Mouse (Mus musculus) liver, postnatal 0 days (tissue): ENCODE results near the gene Mak.

ENCODE experiments used
- CTCF ChIP-seq: sonication (generic); IDR thresholded peaks from 2 replicates; pipeline ENCODE4 v1.5.1; 2016; ENCODE audit warnings: antibody characterized with exemption, low read depth
- EP300 ChIP-seq: IDR thresholded peaks from 2 replicates; pipeline ENCODE4 v1.6.1; 2016; ENCODE audit warnings: antibody characterized with exemption, low read depth, mild to moderate bottlenecking

DNA sequence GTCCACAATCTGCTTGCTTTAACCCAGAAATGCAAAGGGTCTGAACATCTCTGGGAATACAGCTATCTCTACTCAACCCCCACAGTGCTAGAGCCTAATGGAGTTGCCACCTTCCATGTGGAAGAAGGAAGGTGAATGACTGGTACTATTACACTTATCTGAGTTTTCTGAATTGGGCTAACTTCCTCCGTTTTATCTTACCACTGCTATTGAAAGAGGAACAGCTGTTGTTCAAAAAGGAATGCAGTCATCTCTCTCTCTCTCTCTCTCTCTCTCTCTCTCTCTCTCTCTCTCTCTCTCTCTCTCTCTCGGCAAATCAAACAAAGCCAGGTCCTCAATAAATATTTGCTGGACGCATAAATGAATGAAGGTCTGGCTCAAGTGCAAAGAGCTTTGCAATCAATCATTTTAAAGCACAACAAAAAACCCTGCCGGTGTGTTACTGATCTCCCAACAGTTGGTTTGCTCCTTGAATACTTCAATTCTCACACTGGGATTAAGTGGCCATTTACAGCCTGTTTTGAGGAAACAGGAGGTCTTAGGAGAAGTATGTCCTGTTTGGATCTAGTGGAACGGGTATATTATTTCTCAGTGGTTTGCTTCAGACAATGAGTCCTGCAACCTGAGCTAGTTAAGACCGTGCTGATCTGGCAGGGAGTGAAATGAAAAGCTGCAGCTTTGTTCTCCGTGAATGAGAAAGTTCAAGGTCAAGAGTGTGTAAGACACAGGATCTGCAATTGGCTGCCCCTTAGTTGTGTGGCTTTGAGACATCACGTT lies 84.8 kb downstream of the Mak start:
- TF ChIP-seq CTCF (no peak), EP300 (no peak)
